Mouse (Mus musculus): ENCODE results near the gene Dmac2. TPM values are rescaled to one million over a fixed set of nuclear protein-coding genes. Genes with fewer than 3 reads are reported as not detected.
A peak's percentile ranks its signal among the peaks of the same experiment; 100 is the strongest.

Gene Dmac2
- polyA plus RNA-seq, 1 experiment from 2014 or later, result 30.6 TPM

DNA sequence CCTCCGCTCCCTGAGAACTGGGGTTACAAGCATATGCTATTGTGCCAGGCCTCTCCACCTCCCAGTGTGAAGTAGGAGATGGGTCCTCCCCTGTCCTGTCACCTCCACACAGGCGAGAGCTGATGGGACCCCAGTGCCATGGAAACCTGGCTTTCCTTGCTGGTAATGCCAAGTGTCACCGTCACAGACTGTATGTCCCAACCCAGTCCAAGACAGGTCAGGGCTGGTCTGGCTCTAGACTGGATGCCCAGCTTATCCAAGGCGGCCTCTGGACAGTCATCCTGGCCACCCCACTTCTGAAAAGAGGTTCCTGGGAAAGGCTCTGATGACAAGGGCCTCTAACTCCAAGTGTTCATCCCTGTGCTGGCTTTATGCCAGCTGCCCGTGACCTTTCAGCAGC, 17.9 kb downstream of the Dmac2 start:
- H3K9ac ChIP-seq, result no peak overlapping the region
- no peak overlapping the region for H3K4me2 ChIP-seq
- H3K36me3 ChIP-seq, result peaks cover 61% of the 10 kb centered on the region
- ATAC-seq (ENCODE audit: insufficient number of reproducible peaks, low FRiP score, low TSS enrichment, low read depth), result no peak
- H3K9me3 ChIP-seq, result no peaks in the 10 kb centered on the region
- H3K27ac ChIP-seq, result no peak overlapping the region
- no peaks in the 10 kb centered on the region for H3K27me3 ChIP-seq
- WGBS, result 90% methylated on average over 5 of the region's 5 CpGs
- no peak overlapping the region for H3K4me3 ChIP-seq
- H3K4me1 ChIP-seq, result no peaks in the 10 kb centered on the region

DNA sequence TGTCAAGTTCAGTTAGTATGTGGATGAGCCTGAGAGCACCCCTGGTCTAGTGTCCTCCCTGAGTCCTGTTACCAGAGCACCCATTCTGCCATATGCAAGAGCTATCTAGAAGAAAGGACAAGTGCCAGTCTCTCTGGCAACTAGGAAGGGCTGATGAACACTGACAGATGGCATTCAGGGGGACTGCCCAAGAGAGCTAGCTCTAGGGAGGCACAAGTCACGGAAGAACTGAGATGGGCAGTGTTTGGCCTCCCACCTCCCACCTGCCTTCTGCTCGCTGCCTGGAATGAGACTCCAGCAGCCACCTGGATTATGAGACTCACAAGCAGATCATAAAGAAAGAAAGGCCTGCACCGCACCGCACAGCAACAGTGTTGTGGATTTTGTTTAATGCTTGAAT, 20.5 kb downstream of the Dmac2 start:
- no peaks in the 10 kb centered on the region for H3K9me3 ChIP-seq
- ATAC-seq (ENCODE audit: insufficient number of reproducible peaks, low FRiP score, low TSS enrichment, low read depth), result no peak
- H3K36me3 ChIP-seq, result peaks cover 46% of the 10 kb centered on the region
- H3K27me3 ChIP-seq, result no peaks in the 10 kb centered on the region
- H3K4me3 ChIP-seq, result no peak overlapping the region
- WGBS, result 87% methylated on average over 4 of the region's 4 CpGs
- H3K4me1 ChIP-seq, result no peaks in the 10 kb centered on the region
- H3K4me2 ChIP-seq, result no peak overlapping the region
- H3K27ac ChIP-seq, result no peak overlapping the region
- no peak overlapping the region for H3K9ac ChIP-seq

DNA sequence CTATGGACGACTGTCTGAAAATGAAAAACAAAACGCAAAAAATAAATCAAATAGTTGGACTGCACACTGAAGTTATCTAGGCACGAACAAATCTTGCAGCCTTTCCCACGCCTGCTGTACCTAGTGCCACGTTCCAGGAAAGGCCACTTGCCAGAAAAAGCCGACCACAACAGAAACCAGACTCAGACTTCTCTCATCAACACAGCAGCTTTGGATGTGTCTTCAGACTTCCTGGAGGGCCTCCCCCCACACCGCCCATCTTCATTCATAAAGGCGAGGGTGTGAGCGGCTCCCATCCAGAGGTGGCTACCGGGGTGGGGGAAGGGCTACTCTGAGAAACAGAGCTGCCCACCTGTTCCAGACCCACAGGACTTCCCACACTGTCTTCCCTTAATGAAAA, 24.9 kb downstream of the Dmac2 start:
- no peaks in the 10 kb centered on the region for H3K9me3 ChIP-seq
- peaks cover 29% of the 10 kb centered on the region for H3K36me3 ChIP-seq
- H3K27me3 ChIP-seq, result no peaks in the 10 kb centered on the region
- no peak for ATAC-seq (ENCODE audit: insufficient number of reproducible peaks, low FRiP score, low TSS enrichment, low read depth)
- no peak overlapping the region for H3K4me2 ChIP-seq
- 0 out of 2 replicates have a peak, but pooled peaks cover 4% of the 10 kb centered on the region for H3K4me1 ChIP-seq
- no peak overlapping the region for H3K9ac ChIP-seq
- H3K27ac ChIP-seq, result no peak overlapping the region
- WGBS, result 80% methylated on average over 10 of the region's 10 CpGs
- no peak overlapping the region for H3K4me3 ChIP-seq

DNA sequence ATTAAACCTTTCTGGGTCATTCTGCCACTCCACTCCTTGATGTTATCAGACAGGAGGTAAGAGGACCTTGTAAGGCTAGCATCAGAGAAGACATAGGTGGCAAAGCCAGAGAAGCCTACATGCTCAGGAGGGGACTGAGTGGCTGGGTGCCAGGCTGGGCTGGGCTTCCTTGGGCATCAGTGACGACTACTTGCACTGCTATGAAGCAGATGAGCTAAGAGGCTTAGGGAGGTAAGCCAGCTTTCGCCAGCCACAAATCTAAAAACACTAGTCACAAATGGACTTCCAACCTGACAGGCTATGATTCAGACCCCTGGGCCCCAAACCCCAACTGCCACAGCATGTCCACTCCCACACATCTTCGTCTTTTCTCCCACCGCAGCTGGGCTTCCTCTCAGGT, 25.4 kb downstream of the Dmac2 start:
- no peak for ATAC-seq (ENCODE audit: insufficient number of reproducible peaks, low FRiP score, low TSS enrichment, low read depth)
- no peak overlapping the region for H3K9ac ChIP-seq
- H3K4me1 ChIP-seq, result 0 out of 2 replicates have a peak, but pooled peaks cover 4% of the 10 kb centered on the region
- H3K4me2 ChIP-seq, result no peak overlapping the region
- H3K27ac ChIP-seq, result no peak overlapping the region
- peaks cover 26% of the 10 kb centered on the region for H3K36me3 ChIP-seq
- 76% methylated on average over 4 of the region's 4 CpGs for WGBS
- H3K27me3 ChIP-seq, result no peaks in the 10 kb centered on the region
- no peak overlapping the region for H3K4me3 ChIP-seq
- H3K9me3 ChIP-seq, result no peaks in the 10 kb centered on the region

DNA sequence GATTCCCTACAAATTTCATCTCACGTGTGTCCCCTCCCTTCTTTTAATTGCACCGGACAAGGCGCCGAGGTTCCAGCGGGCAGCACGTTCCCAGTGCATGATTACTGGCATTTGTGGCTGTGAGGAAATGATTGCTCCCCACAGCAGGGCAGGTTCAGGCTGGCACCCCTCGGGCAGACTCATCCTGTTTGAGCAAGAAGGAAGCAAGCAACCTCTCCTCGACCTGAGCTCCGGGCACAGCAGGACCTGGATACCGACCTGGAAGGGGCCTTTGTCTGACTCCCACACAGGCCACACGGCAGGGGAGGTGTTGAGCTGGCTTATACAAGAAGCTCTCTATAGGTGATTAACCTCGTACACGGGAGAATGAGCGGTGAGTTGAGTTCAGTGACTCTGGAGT, 25.9 kb downstream of the Dmac2 start:
- Histone ChIP-seq H3K27me3 (no peaks in the 10 kb centered on the region), H3K4me3 (no peak overlapping the region), H3K9me3 (no peaks in the 10 kb centered on the region), H3K4me2 (no peak overlapping the region), H3K9ac (no peak overlapping the region), H3K27ac (no peak overlapping the region), H3K36me3 (peaks cover 22% of the 10 kb centered on the region), H3K4me1 (0 out of 2 replicates have a peak, but pooled peaks cover 4% of the 10 kb centered on the region)
- no peak for ATAC-seq (ENCODE audit: insufficient number of reproducible peaks, low FRiP score, low TSS enrichment, low read depth)
- 69% methylated on average over 14 of the region's 14 CpGs for WGBS

DNA sequence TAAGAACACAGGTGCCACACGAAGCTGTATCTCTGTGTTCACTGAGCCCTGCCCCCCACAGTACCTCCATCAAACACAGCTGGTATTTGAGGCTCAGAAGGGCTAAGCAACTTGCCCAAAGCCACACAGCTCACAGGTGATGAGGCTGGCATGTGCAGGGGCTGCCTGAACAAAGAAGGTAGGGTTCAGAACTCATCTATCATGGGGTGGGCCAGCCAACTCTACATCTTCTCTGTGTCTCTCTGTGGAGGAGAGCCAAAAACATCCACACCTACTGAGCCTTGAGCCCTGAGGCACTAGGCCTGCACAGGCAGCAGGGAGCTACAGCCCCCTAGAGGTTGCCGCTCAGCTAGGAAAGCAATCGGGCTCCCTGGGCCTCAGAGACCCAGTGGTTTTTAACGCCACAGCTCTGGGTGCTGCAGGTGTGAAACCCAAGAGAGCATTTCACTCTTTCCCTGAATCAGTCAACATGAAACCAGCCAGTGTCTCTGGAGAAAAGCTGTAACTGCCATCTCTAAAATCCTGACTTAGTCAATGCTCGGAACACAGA, 28.4 kb downstream of the Dmac2 start:
- Histone ChIP-seq H3K27me3 (no peaks in the 10 kb centered on the region), H3K27ac (no peak overlapping the region), H3K36me3 (peaks cover 7% of the 10 kb centered on the region; the same call in 1 of the 2 replicates), H3K4me3 (no peak overlapping the region), H3K9ac (no peak overlapping the region), H3K4me2 (no peak overlapping the region), H3K9me3 (no peaks in the 10 kb centered on the region), H3K4me1 (0 out of 2 replicates have a peak, but pooled peaks cover 4% of the 10 kb centered on the region)
- peak; percentile 4; the same call in 1 of the 2 replicates for ATAC-seq (ENCODE audit: insufficient number of reproducible peaks, low FRiP score, low TSS enrichment, low read depth)
- WGBS, result 44% methylated on average over 5 of the region's 5 CpGs

DNA sequence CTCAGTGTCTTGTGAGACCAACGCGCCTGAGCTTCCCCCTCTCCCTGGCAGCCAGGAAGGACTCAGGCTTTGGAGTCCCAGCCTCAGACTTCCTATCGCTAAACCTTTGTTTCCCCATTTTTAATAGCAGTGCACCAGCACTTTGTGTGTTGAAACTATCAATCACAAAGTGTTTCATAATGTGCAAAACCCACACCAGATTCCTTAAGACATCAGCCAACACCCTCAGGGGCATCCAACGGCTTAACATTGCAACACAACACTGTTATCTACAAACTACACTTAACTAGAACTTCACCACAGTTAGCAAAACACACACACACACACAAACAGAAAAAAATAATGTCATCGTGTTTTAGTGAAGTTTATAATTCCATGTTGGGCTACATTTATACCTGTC, 30.6 kb downstream of the Dmac2 start:
- Histone ChIP-seq H3K9ac (no peak overlapping the region), H3K4me2 (no peak overlapping the region), H3K27me3 (no peaks in the 10 kb centered on the region), H3K4me3 (no peak overlapping the region), H3K9me3 (no peaks in the 10 kb centered on the region), H3K4me1 (0 out of 2 replicates have a peak, but pooled peaks cover 4% of the 10 kb centered on the region), H3K36me3 (peaks cover 11% of the 10 kb centered on the region), H3K27ac (no peak overlapping the region)
- WGBS, result 75% methylated on average over 5 of the region's 5 CpGs
- ATAC-seq (ENCODE audit: insufficient number of reproducible peaks, low FRiP score, low TSS enrichment, low read depth), result no peak

DNA sequence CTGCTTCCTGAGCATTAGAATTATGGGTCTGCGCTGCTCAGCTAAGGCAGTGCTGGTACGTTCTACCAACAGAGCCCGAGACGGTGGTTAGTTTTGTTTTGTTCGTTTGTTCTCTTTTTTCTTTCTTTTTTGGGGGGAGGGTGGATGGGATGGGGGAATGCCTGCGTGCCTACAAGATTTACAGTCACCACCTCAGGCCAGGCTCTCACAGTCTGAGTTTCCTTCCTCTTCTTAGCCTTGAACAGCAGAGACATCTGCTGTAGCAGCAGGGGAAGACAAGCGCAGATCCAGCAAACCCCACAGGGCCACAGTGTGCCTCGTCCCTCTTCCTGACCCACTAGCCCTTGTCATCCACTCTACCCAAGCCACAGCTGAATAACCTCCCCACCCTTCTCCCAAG, 32.1 kb downstream of the Dmac2 start:
- no peak overlapping the region for H3K9ac ChIP-seq
- no peak overlapping the region for H3K4me3 ChIP-seq
- H3K36me3 ChIP-seq, result peaks cover 4% of the 10 kb centered on the region
- WGBS, result 83% methylated on average over 8 of the region's 8 CpGs
- H3K27me3 ChIP-seq, result no peaks in the 10 kb centered on the region
- ATAC-seq (ENCODE audit: insufficient number of reproducible peaks, low FRiP score, low TSS enrichment, low read depth), result no peak
- no peaks in the 10 kb centered on the region for H3K9me3 ChIP-seq
- H3K27ac ChIP-seq, result no peak overlapping the region
- H3K4me2 ChIP-seq, result no peak overlapping the region
- peaks cover 5% of the 10 kb centered on the region for H3K4me1 ChIP-seq

DNA sequence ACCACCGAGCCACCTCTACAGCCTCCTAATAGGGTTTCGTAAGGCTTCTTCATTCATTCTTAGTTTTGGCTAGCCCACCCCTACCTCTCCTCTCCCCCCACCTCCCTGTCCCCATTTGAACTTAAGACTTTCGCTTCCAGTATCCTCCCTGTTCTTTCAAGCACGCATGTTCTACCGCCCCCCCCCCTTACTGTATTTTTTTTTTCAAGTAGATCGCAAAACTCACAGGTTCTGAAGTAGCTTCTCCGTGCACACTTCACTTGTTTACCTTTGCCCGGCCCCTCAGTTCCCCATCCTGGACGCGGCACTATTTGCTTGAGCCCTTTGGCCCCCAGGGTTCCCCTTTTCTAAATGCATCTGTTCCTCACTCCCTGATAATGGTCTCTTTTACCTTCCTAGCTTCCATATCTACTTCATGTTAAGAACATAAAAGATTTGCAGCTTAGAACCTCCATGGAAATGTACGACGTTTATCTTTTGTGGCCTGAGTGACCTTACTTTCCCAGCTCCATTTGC, 33.1 kb downstream of the Dmac2 start:
- WGBS, result 87% methylated on average over 12 of the region's 12 CpGs
- Histone ChIP-seq H3K4me1 (peaks cover 10% of the 10 kb centered on the region), H3K36me3 (peaks cover 4% of the 10 kb centered on the region), H3K27me3 (no peaks in the 10 kb centered on the region), H3K27ac (no peak overlapping the region), H3K4me2 (no peak overlapping the region), H3K9ac (no peak overlapping the region), H3K4me3 (no peak overlapping the region), H3K9me3 (no peaks in the 10 kb centered on the region)
- no peak for ATAC-seq (ENCODE audit: insufficient number of reproducible peaks, low FRiP score, low TSS enrichment, low read depth)

DNA sequence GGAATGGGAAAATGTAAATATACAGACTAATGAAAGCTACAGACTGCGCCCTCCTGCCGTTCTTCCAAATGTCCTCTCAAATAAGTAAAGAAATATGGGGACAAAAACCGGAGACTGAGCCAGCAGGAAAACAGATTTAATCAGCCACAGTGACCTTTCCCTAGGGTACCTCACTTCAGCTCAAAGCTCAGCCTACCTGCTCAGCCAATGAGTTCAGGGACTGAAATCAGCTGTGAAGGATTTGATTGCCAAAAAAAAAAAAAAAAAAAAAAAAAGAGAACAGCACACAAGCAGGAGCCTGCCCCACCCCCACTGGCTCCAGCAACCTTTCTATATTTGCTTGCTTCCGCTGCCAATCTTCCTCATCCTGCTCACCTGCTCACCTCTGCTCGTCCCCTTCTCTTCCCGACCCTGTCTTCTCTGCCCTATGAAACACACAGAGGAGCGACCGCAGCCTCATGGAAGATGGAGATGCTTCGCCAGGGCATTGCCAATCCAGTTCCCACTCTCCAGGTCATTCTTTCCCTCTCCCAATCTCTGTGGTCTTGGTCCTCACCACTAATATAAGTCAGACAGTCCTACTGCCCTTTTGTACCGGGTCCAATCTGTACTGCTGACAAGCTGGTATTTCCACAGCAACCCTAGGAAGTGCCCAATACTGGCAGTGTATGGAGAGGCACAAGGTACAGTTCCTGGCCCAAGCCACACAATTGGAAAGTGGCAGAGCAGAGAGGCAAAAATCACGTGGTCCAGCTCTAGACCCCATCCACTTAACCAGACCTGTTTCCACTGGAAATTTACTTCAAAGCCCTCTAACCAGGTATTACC, 36.6 kb downstream of the Dmac2 start:
- Histone ChIP-seq H3K4me2 (no peak overlapping the region), H3K4me3 (no peak overlapping the region), H3K4me1 (peaks cover 21% of the 10 kb centered on the region), H3K9me3 (no peaks in the 10 kb centered on the region), H3K27ac (no peak overlapping the region), H3K9ac (no peak overlapping the region), H3K27me3 (no peaks in the 10 kb centered on the region), H3K36me3 (peaks cover 4% of the 10 kb centered on the region)
- WGBS, result 81% methylated on average over 11 of the region's 11 CpGs
- no peak for ATAC-seq (ENCODE audit: insufficient number of reproducible peaks, low FRiP score, low TSS enrichment, low read depth)

DNA sequence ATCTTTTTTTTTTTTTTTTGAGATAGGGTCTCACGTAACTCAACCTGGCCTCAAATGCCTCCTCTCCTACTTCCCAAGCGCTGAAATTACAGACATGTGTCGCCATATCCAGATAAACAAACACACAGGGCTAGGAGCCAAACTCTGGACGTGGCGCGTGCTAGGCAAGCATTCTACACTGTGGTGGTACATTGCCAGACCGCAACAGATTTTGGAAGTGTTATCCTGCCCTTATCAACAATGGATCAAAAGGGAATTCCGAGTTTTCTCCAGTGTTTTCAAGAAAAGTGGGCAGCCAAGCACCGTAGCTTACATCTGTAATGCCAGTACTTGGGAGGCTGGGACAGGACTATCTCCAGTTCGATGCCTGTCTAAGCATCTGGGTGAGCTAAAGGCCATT, 38.6 kb downstream of the Dmac2 start:
- H3K27me3 ChIP-seq, result no peaks in the 10 kb centered on the region
- H3K4me1 ChIP-seq, result peaks cover 21% of the 10 kb centered on the region
- WGBS, result 41% methylated on average over 10 of the region's 10 CpGs
- H3K9ac ChIP-seq, result peak overlapping the region; percentile 68
- H3K9me3 ChIP-seq, result no peaks in the 10 kb centered on the region
- H3K36me3 ChIP-seq, result peaks cover 13% of the 10 kb centered on the region
- no peak for ATAC-seq (ENCODE audit: insufficient number of reproducible peaks, low FRiP score, low TSS enrichment, low read depth)
- H3K27ac ChIP-seq, result no peak overlapping the region
- H3K4me3 ChIP-seq, result peak overlapping the region; percentile 78
- H3K4me2 ChIP-seq, result peak overlapping the region; percentile 74
